Mouse (Mus musculus) thymus, adult 2 months (tissue): Measurements from ENCODE around the gene Meis2. TPM values are rescaled to one million over a fixed set of nuclear protein-coding genes. Genes with fewer than 3 reads are reported as not detected.

ENCODE experiments used
- DNase-seq: peaks from one replicate; pipeline ENCODE4 v3.0.0; 2021
- H3K27ac ChIP-seq: fragments of 200-500 bp; 2 replicates; pipeline ENCODE4 v1.5.1; 2012; ENCODE audit warnings: low read length, control low read depth; ENCODE audit not compliant: control insufficient read depth, insufficient read depth
- H3K27me3 ChIP-seq: fragments of 200-500 bp; 2 replicates; pipeline ENCODE4 v1.6.1; 2012; ENCODE audit warnings: mild to moderate bottlenecking, low read length, moderate library complexity, mixed read lengths; ENCODE audit not compliant: control insufficient read depth, insufficient read depth
- H3K36me3 ChIP-seq: fragments of 200-500 bp; 2 replicates; pipeline ENCODE4 v1.6.1; 2012; ENCODE audit warnings: mild to moderate bottlenecking, low read length, moderate library complexity; ENCODE audit not compliant: control insufficient read depth, insufficient read depth
- H3K4me1 ChIP-seq: fragments of 200-500 bp; replicated peaks from 2 replicates; pipeline ENCODE4 v1.6.1; 2012; ENCODE audit warnings: low read length; ENCODE audit not compliant: control insufficient read depth, insufficient read depth
- H3K4me3 ChIP-seq: fragments of 200-500 bp; 2 replicates; pipeline ENCODE4 v1.5.1; 2012; ENCODE audit warnings: mild to moderate bottlenecking, low read length, control low read depth, moderate library complexity; ENCODE audit not compliant: control insufficient read depth, insufficient read depth
- CTCF ChIP-seq: fragments of 200-500 bp; IDR thresholded peaks from 2 replicates; pipeline ENCODE4 v1.5.1; 2012; ENCODE audit warnings: mild to moderate bottlenecking, control low read depth, low read length, moderate library complexity, borderline replicate concordance; ENCODE audit not compliant: control insufficient read depth, poor library complexity, insufficient read depth; ENCODE audit errors: extremely low read depth
- POLR2A ChIP-seq: fragments of 200-500 bp; IDR thresholded peaks from 2 replicates; pipeline ENCODE4 v1.6.1; 2012; ENCODE audit warnings: mild to moderate bottlenecking, low read length, control low read depth, moderate library complexity; ENCODE audit not compliant: control insufficient read depth, poor library complexity, insufficient read depth; ENCODE audit errors: extremely low read depth
- WGBS: fragments of 180-500 bp; shearing (Covaris S2); methylation state at CpG from one replicate; pipeline ENCODE4 v1.1.7; 2018; 5-methylcytosine and 5-hydroxymethylcytosine counted together
- polyA plus RNA-seq: library from polyadenylated mRNA; depleted of rRNA; stranded (reverse); fragments of >200 nt; gene quantifications from 2 replicates; pipeline ENCODE4 v1.2.3, GENCODE M21; 2012

Gene Meis2
- polyA plus RNA-seq, 1 experiment, result 10.5 TPM

DNA sequence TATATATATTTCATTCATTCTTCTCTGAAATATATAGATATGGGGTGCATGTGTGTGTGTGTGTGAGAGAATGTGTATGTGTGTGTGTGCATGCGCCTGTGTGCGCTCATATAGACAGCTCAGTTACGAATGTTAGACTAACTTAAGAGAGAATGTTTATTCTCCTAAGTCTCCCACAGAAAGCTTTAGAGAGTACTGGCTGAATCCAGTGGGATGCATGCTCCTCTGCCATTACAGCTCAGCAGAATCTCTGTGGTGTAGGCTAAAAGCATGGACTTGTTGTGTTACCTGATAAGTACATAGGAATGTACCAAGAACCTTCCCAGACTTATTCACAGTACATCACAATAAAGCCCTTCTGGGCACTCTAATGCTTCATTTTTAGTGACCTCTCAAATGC, 55.6 kb downstream of the Meis2 start:
- no peaks in the 10 kb centered on the region for H3K36me3 ChIP-seq
- TF ChIP-seq CTCF, result no peak
- TF ChIP-seq POLR2A, result no peak
- WGBS, result 94% methylated on average over 3 of the region's 3 CpGs
- H3K4me3 ChIP-seq, result no peak overlapping the region
- no peak for DNase-seq
- no peak overlapping the region for H3K27ac ChIP-seq
- H3K4me1 ChIP-seq, result no peaks in the 10 kb centered on the region
- H3K27me3 ChIP-seq, result no peaks in the 10 kb centered on the region

DNA sequence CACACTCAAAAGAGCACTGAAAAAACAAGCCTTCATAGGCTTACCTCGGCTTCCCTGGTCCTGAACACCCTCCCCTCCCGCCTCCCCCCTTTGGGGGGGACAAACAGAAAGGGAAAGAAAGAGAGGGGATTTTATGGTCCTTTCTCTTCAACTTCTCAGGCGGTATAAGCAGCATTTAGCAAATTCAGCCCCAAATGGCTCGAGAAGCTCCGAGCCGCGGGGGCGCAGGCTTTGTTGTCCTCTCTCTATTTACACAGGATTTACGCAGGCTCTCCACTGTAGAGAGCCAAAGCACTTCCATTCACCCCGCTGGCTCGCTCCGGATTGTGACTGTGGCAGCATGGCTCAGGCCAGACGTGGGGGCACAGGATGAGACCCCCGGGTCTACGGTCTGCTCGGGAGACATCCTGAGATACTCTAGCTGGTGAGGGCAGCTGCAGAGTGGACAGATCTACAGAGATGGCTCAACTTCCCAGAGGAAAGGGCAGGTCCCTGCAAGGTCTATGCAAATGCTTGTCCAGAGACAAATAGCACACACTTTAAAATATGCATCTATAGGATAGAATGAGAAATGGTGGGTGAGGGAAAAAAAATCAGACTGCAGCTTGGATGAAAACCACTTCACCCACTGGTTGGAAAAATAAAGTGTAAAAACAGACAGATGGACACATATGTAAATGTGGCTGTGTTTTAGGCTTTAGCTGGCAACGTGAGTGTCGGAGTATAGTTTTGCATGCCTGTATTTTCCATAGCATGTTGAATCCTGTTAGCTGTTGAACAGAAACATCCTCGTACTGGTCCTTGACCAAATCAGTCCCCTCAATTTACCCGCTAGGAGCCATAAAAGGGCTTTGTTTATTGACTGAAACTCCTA, 56.3 kb downstream of the Meis2 start:
- TF ChIP-seq CTCF (no peak), POLR2A (no peak)
- H3K36me3 ChIP-seq, result no peaks in the 10 kb centered on the region
- no peak for DNase-seq
- no peaks in the 10 kb centered on the region for H3K27me3 ChIP-seq
- WGBS, result 55% methylated on average over 20 of the region's 20 CpGs
- H3K4me1 ChIP-seq, result no peaks in the 10 kb centered on the region
- no peak overlapping the region for H3K27ac ChIP-seq
- H3K4me3 ChIP-seq, result no peak overlapping the region

DNA sequence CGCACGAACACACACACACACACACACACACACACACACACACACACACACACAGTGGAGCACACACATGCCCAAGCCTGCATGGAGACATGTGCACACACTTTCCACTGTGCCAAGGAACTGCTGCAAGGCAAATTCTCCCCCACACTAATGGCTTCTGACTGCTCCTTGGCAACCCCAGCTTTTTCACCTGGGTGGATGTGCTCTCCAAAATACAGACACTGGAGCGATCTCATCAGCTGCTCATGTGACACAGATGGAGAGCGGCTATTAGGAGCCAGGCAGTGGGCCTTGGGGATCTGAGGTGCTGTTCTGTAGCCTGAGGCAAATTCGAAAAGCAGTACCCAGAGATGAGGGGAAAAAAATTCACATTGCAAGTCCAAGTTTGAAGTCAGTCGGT, 63.3 kb downstream of the Meis2 start:
- Histone ChIP-seq H3K27me3 (no peaks in the 10 kb centered on the region), H3K36me3 (no peaks in the 10 kb centered on the region), H3K27ac (no peak overlapping the region), H3K4me1 (no peaks in the 10 kb centered on the region), H3K4me3 (no peak overlapping the region)
- TF ChIP-seq POLR2A (no peak), CTCF (no peak)
- DNase-seq, result no peak
- WGBS, result 84% methylated on average over 6 of the region's 6 CpGs

DNA sequence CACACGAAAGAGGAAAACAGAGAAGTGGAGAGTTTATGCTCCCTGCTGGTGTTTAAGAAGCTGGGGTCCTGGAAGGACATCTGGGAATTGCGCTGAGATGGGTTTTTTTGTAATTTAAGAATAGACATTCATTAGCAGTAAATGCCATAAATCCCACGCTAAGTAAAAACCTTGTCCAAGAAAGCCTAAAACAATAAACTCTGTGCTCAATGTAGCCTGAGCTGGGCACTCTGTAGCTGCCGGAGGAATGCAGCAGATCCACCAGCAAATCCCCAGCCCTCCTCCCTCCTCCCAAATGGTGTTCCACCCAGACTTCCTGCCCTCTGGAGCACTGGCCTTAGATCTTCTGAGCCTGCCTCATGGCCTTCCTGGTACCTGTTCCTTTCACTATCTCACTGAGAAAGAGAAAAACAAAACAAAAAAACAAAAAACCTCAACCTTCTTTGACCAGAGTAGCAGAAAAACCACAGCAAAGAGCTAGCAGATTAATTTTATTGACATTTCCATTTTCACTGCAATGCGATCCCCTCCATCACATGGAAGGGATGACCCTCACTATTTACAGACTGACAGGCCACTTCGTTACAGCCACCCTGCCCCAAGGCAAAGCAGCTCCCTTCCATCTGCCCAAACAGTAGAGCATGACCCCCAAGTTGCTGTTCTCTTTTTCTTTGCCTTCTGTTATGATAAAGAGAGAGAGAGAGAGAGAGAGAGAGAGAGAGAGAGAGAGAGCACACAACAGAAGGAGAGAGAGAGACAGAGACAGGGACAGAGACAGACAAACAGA, 64.1 kb downstream of the Meis2 start:
- Histone ChIP-seq H3K4me3 (no peak overlapping the region), H3K36me3 (no peaks in the 10 kb centered on the region), H3K27me3 (no peaks in the 10 kb centered on the region), H3K27ac (no peak overlapping the region), H3K4me1 (no peaks in the 10 kb centered on the region)
- no peak for DNase-seq
- WGBS, result 87% methylated on average over 6 of the region's 6 CpGs
- TF ChIP-seq CTCF, result no peak
- no peak for TF ChIP-seq POLR2A

DNA sequence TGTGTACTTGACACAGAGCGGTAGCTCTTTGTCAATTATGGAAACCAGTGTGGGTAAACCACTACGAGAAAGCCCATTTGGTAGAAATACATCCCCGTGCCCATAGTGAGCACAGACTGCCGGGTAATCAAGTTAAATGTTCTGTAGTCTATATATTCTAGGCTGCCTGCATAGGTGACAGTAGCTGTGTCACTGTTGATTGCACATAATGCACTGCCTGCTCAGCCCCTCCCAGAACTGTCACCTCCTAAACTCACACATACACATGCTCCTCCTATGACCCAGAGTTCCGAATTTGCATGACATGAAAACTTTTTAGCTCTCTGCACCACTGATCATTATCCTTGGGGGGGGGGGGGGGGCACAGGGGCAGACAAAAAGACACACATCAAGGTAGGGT, 65.1 kb downstream of the Meis2 start:
- Histone ChIP-seq H3K4me1 (no peaks in the 10 kb centered on the region), H3K27me3 (no peaks in the 10 kb centered on the region), H3K36me3 (no peaks in the 10 kb centered on the region), H3K27ac (no peak overlapping the region), H3K4me3 (no peak overlapping the region)
- WGBS, result 92% methylated on average over 5 of the region's 5 CpGs
- no peak for TF ChIP-seq CTCF
- TF ChIP-seq POLR2A, result no peak
- no peak for DNase-seq

DNA sequence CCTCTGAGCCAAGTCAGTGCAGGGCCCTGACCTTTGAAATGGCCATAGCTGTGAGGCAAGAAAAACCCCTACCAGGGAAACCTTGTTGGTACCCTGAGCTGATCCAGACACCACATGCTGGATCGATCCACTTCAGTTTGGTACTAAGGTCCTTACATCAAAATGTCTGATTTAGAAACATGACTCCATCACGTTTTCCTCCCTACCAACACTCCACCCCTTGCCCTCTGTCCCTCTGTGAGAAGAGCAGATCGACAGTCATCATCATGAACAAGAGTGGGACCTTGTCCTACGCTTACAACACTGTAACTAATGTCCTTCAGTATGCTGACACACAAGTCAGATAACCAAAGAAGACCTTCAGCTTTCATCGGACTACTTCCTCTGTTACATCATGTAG, 66.8 kb downstream of the Meis2 start:
- TF ChIP-seq POLR2A (no peak), CTCF (no peak)
- no peaks in the 10 kb centered on the region for H3K4me1 ChIP-seq

More for the DNA sequence above, 66.8 kb downstream of the Meis2 start:
- Histone ChIP-seq H3K27ac (no peak overlapping the region), H3K27me3 (no peaks in the 10 kb centered on the region), H3K36me3 (no peaks in the 10 kb centered on the region), H3K4me3 (no peak overlapping the region)
- 92% methylated on average over 5 of the region's 5 CpGs for WGBS
- DNase-seq, result no peak
